Mouse (Mus musculus) left cerebral cortex, postnatal 10 days (tissue): ENCODE measurements around the gene Glg1. TPM values are rescaled to one million over a fixed set of nuclear protein-coding genes. Genes with fewer than 3 reads are reported as not detected.
"Not testable (repeated sequence)": the region's sequence is repeated elsewhere in the genome, so short reads cannot be mapped to it uniquely, and the experiment has no call there.

Source experiments
- DNase-seq, 2 experiments: peaks; one replicate each; pipeline ENCODE4 v3.0.0; 2021 to 2022; ENCODE audit warnings: low spot score in 2 of 2, mixed read lengths in 1 of 2; ENCODE audit errors: extremely low spot score in 1 of 2
- intact Hi-C: fragments of 180-260 bp; cut with DNase I; formaldehyde crosslinking; loops from one replicate; pipeline ENCODE4 v1.15.1; 2025
- total RNA-seq, 2 experiments: library from RNA; stranded (reverse); gene quantifications; 2 replicates each; pipeline ENCODE4 v1.2.3; 2021

Glg1 gene
- total RNA-seq, 2 experiments from 2014 or later: 123 to 127 TPM

- DNase-seq: no peak
- intact Hi-C loops: loop anchor here (5.0 kb wide), 1 partner anchor 42 kb away; no protein-coding TSS in a partner anchor
Measured at GRCm38 (mm10) chr8:111259408-111259741, 359 bp upstream of the Glg1 start.

GRCm38 (mm10) chr8:111258010-111258630 lies 896 bp downstream of the Glg1 start:
- intact Hi-C loops: loop anchor here (5.0 kb wide), 1 partner anchor 41 kb away; no protein-coding TSS in a partner anchor
- no peak for DNase-seq

GRCm38 (mm10) chr8:111252487-111253112 lies 6.4 kb downstream of the Glg1 start:
- intact Hi-C loops: no loop called here
- DNase-seq: no peak

GRCm38 (mm10) chr8:111250111-111250510 lies 8.9 kb downstream of the Glg1 start:
- intact Hi-C loops: no loop called here
- no peak for DNase-seq

GRCm38 (mm10) chr8:111248136-111248535 lies 10.9 kb downstream of the Glg1 start:
- intact Hi-C loops: no loop called here
- no peak for DNase-seq

- intact Hi-C loops, DNase-seq: not testable (repeated sequence)
Measured at GRCm38 (mm10) chr8:111246864-111247263, 12.2 kb downstream of the Glg1 start.

GRCm38 (mm10) chr8:111246287-111246830 lies 12.7 kb downstream of the Glg1 start:
- no peak for DNase-seq
- intact Hi-C loops: no loop called here

- DNase-seq: no peak
Measured at GRCm38 (mm10) chr8:111237301-111237700, 21.7 kb downstream of the Glg1 start.

GRCm38 (mm10) chr8:111233730-111234129 lies 25.3 kb downstream of the Glg1 start:
- intact Hi-C loops: no loop called here
- DNase-seq: no peak

More at GRCm38 (mm10) chr8:111237301-111237700, 21.7 kb downstream of the Glg1 start:
- intact Hi-C loops: no loop called here

- DNase-seq: no peak
- intact Hi-C loops: no loop called here
Measured at GRCm38 (mm10) chr8:111224153-111224552, 34.9 kb downstream of the Glg1 start.

GRCm38 (mm10) chr8:111218107-111218506 lies 40.9 kb downstream of the Glg1 start:
- intact Hi-C loops: loop anchor here (5.0 kb wide), 1 partner anchor 39 kb away; the partner anchor contains the start of gene Glg1
- peak in 1 of 2 experiments; percentile 77 for DNase-seq

- intact Hi-C loops: no loop called here
Measured at GRCm38 (mm10) chr8:111213406-111213805, 45.6 kb downstream of the Glg1 start.

GRCm38 (mm10) chr8:111211180-111211579 lies 47.8 kb downstream of the Glg1 start:
- intact Hi-C loops: no loop called here
- no peak for DNase-seq

More at GRCm38 (mm10) chr8:111213406-111213805, 45.6 kb downstream of the Glg1 start:
- DNase-seq: no peak

- DNase-seq: no peak
- intact Hi-C loops: no loop called here
Measured at GRCm38 (mm10) chr8:111209874-111210273, 49.1 kb downstream of the Glg1 start.

GRCm38 (mm10) chr8:111206321-111206720 lies 52.7 kb downstream of the Glg1 start:
- intact Hi-C loops: no loop called here
- DNase-seq: no peak

GRCm38 (mm10) chr8:111205033-111205432 lies 54.0 kb downstream of the Glg1 start:
- no peak for DNase-seq
- intact Hi-C loops: no loop called here

- no peak for DNase-seq
- intact Hi-C loops: no loop called here
Measured at GRCm38 (mm10) chr8:111203341-111203740, 55.7 kb downstream of the Glg1 start.

GRCm38 (mm10) chr8:111197966-111198365 lies 61.0 kb downstream of the Glg1 start:
- intact Hi-C loops: no loop called here
- no peak for DNase-seq

GRCm38 (mm10) chr8:111196181-111196580 lies 62.8 kb downstream of the Glg1 start:
- intact Hi-C loops: no loop called here
- no peak for DNase-seq

- no peak for DNase-seq
- intact Hi-C loops: no loop called here
Measured at GRCm38 (mm10) chr8:111188594-111189211, 70.3 kb downstream of the Glg1 start.
